Mouse (Mus musculus): ENCODE measurements around the gene Thap2.

The Thap2 gene

GRCm38 (mm10) chr10:115354553-115354952 lies 29.7 kb downstream of the Thap2 start:
- DNase-seq (ENCODE audit: inconsistent ontology term): peak; percentile 64

DNA sequence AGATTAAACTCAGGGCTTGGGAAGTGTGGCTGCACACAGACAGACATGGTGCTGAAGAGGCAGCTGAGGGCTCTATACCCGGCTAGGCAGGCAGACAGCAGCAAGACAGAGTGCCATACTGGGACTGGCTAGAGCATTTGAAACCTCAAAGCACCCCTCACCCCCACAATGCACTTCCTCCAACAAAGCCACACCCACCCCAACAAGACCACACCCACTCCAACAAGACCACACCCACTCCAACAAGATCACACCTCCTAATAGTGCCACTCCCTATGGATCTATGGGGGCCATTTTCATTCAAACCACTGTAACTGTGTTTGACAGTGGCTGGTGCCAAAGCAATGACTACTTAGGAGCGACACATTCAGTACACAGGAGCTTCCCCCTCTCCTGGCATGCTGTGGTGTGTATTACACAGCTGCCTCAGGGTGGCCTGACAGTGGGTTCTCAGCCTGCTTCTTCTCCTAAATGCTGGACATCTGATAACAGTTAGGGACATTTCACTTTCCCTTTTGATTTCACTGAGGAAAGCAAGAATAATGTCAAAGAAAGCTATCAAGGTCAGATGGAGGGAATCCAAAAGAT lies 33.3 kb downstream of the Thap2 start:
- DNase-seq (ENCODE audit: inconsistent ontology term): no peak

GRCm38 (mm10) chr10:115349509-115349908 lies 34.7 kb downstream of the Thap2 start:
- no peak for DNase-seq (ENCODE audit: inconsistent ontology term)

DNA sequence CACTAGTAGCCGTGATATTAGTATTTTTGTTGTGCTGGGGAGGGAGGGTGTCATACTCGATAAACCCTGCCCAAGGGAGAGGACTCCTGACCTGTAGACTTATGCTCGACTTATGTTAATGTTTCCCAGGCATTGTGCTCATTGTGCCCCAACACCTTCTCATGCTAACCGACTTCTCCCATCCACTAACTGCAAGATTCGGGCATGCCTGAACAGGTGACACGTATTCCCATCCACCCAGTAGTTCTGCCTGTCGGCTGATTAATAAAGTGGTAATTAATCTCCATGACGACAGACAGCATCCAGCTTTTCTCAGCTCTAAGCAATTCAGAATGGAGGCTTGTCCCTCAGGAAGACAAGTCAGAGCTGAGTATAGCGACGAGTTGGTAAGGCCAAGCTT lies 35.2 kb downstream of the Thap2 start:
- DNase-seq (ENCODE audit: inconsistent ontology term): no peak

DNA sequence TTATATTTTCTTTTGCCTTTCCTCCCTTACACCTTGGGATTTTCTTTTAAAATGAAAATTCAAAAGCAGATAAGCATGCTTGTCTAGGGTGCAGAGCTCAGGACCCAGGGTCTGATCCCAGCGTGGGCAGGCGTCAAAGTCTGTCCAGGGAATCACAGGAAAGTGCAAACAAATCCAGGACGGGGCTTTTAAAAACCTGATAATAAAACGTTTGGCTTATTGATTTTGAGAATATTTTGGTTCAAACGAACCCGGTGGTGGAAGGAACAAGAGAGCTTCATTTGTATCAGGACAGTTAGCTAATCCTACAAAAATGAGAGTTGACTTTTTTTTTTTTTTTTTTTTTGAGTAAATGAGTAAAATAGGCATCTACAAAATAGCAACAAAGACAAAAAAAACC lies 36.1 kb downstream of the Thap2 start:
- no peak for DNase-seq (ENCODE audit: inconsistent ontology term)

DNA sequence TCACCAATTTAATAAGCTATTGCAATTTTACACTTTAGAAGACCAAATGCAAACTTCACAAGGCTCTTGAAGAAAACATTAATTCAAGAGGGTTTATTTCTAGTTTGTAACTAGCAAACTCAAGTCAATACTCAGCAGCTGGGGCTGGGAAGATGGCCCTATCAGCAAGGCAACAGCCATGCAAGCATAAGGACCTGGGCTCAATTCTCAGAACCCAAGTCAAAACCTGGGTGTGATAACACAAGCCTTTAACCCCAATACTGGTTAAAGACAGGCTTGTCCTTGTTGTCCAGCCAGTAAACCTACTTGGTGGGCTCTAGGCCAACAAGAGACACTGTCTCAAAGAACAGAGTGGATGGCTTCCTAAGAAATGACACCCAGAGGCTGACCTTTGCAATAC lies 37.8 kb downstream of the Thap2 start:
- DNase-seq (ENCODE audit: inconsistent ontology term): no peak

DNA sequence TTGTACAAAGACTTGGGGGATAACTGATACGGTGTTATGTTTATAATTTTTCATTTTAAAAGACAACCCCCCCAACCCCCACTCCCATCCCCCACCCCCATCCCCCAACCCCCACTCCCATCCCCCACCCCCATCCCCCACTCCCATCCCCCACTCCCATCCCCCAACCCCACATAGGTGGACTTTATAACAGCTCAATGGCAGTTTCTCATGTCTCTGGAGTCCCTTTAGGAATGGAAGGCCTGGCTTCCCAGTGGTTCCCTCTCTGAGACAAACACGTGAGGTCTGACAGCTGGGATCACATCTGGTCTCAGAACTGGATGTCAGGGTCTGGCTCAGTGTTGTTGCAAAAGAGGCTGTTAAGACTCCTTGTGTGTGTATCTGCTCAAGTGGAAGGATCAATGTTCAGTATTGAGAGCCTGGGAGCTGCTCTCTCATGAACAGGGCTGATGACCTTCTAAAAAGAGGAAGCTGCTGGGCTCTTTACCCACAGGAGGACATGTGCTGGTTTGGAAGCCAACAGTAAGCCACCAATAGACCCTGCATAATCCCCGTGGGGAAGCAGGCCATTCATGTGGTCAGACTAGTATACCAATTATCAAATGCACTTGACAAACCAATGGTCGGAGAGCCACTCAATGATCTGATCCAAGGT lies 41.3 kb downstream of the Thap2 start:
- no peak for DNase-seq (ENCODE audit: inconsistent ontology term)

DNA sequence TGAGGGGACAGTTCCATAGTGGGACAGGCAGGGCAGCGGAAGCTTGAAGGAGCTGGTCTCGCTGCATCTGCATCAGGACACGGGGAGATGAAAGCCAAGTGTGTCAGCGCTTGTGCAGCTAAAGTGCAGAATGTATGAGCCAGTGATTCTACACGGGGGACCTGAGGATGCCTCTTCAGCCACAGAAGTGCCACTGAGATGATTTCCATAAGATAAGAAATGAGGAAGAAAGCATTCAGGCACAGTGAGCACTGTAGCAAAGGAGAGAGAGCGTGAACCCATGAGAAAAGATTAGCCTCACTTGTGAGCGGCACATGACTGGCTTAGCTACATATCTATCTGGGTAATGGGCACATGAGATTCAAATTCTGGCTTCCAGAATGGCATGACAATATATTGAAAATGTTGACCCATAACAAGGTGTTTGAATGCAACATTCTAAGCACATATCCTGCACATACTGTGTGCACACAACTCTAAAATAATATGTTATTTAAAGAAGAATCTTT lies 44.4 kb downstream of the Thap2 start:
- DNase-seq (ENCODE audit: inconsistent ontology term): no peak

GRCm38 (mm10) chr10:115336901-115337300 lies 47.3 kb downstream of the Thap2 start:
- no peak for DNase-seq (ENCODE audit: inconsistent ontology term)

DNA sequence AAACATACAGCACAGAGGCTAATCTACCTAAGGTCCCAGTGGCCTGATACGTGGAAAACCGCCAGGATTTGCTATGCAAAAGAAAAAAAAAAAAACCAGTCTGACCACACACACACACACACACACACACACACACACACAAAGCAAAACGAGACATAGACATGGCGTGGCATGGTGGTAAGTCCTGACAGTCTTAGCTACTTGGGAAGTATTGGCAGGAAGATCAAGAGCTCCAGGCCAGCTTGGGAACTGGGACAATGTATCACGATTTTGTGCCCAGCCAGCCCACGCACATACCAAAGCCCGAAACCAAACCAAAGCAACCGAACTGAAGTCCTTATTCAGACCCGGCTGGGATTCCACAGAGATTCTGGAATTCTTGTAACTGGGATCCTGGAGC lies 50.7 kb downstream of the Thap2 start:
- DNase-seq (ENCODE audit: inconsistent ontology term): peak; percentile 91

DNA sequence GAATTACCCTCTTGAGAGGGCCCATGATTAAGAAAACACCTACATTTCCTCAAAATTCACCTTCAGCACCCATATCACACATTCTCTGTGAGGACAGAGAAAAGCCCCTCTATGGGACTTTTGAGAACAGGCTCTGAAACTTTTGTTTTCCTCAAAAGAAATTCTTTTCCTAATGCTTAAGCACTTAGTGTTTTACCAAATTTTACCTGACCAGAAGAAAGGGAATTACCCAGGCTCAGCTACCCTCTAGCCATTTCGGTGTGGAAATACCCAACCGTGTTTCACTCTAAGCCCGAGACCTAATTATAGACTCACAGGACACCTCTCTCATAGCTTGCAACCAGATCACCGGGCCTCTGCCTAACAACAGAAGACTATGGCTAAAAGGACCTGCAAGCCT lies 51.2 kb downstream of the Thap2 start:
- no peak for DNase-seq (ENCODE audit: inconsistent ontology term)

GRCm38 (mm10) chr10:115332420-115332952 lies 51.8 kb downstream of the Thap2 start:
- DNase-seq (ENCODE audit: inconsistent ontology term): peak; percentile 51

DNA sequence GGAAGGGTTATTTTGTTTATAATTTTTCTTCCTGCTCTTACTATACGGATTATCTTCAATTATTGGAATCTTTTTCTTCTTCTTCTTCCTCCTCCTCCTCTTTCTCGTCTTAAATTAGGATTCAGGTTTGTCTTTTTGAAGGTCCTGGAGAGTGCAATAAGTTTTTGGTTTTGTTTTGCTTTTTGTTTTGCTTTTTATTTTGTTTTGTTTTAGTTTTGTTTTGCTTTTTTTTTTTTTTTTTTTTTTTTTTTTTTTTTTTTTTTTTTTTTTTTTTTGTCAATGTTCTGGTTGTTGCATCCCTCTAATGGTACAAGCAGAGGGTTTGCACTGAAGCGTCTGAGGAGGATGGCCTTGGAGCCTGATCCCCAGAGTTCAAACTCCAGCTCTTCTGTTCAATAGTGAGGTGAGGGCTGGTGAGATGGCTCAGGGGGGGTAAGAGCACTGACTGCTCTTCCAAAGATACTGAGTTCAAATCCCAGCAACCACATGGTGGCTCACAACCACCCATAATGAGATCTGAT lies 55.2 kb downstream of the Thap2 start:
- no peak for DNase-seq (ENCODE audit: inconsistent ontology term)

GRCm38 (mm10) chr10:115328514-115328913 lies 55.7 kb downstream of the Thap2 start:
- DNase-seq (ENCODE audit: inconsistent ontology term): peak; percentile 88

GRCm38 (mm10) chr10:115323295-115323694 lies 60.9 kb downstream of the Thap2 start:
- peak; percentile 60 for DNase-seq (ENCODE audit: inconsistent ontology term)

GRCm38 (mm10) chr10:115321317-115322035 lies 62.8 kb downstream of the Thap2 start:
- DNase-seq (ENCODE audit: inconsistent ontology term): no peak
